Mouse (Mus musculus) lung, embryonic 14.5 days (tissue): Measurements from ENCODE around the gene Wbp2nl. TPM values are rescaled to one million over a fixed set of nuclear protein-coding genes. Genes with fewer than 3 reads are reported as not detected.

Experiments used
- ATAC-seq: fragments of 200-750 bp; cut with Nextera tagmentation; 2 replicates; pipeline ENCODE4 v1.8.0; 2017; ENCODE audit warnings: mild to moderate bottlenecking, moderate TSS enrichment, moderate library complexity; ENCODE audit not compliant: insufficient read depth
- DNase-seq: peaks from one replicate; pipeline ENCODE4 v3.0.0-alpha.2; 2015
- H3K27ac ChIP-seq: fragments of 300-500 bp; sonication (generic); 2 replicates; pipeline ENCODE4 v1.5.1; 2014; ENCODE audit warnings: low read depth, mild to moderate bottlenecking, moderate library complexity
- H3K27me3 ChIP-seq: fragments of 300-500 bp; sonication (generic); 2 replicates; pipeline ENCODE4 v1.6.1; 2014; ENCODE audit warnings: low read length, control low read depth; ENCODE audit not compliant: insufficient read depth
- H3K36me3 ChIP-seq: fragments of 300-500 bp; sonication (generic); 2 replicates; pipeline ENCODE4 v1.6.1; 2014; ENCODE audit warnings: control low read depth; ENCODE audit not compliant: insufficient read depth
- H3K4me1 ChIP-seq: fragments of 300-500 bp; sonication (generic); 2 replicates; pipeline ENCODE4 v1.6.1; 2014; ENCODE audit warnings: antibody characterized with exemption, control low read depth; ENCODE audit not compliant: insufficient read depth
- H3K4me2 ChIP-seq: fragments of 300-500 bp; sonication (generic); 2 replicates; pipeline ENCODE4 v1.6.1; 2014; ENCODE audit warnings: mild to moderate bottlenecking
- H3K4me3 ChIP-seq: fragments of 300-500 bp; sonication (generic); 2 replicates; pipeline ENCODE4 v1.5.1; 2014; ENCODE audit warnings: low read depth, low read length
- H3K9ac ChIP-seq: fragments of 300-500 bp; sonication (generic); 2 replicates; pipeline ENCODE4 v1.6.1; 2014
- H3K9me3 ChIP-seq: fragments of 300-500 bp; sonication (generic); 2 replicates; pipeline ENCODE4 v1.6.1; 2016; ENCODE audit warnings: low read depth, low read length, control low read depth
- CTCF ChIP-seq: IDR thresholded peaks from 2 replicates; pipeline ENCODE4 v1.5.1; 2016; ENCODE audit warnings: antibody characterized with exemption, low read depth
- WGBS: fragments of 180-500 bp; shearing (Covaris S2); extraction: QIAGEN DNeasy Blood & Tissue Kit; methylation state at CpG from one replicate; pipeline ENCODE4 v1.1.7; 2014; 5-methylcytosine and 5-hydroxymethylcytosine counted together
- polyA plus RNA-seq: library from polyadenylated mRNA; unstranded; fragments of >200 nt; fragmentation: Nextera tagmentation; extraction: Ambion mirVana; gene quantifications from 2 replicates; pipeline ENCODE4 v1.2.1, GENCODE M21; 2014

Wbp2nl gene
- polyA plus RNA-seq, 1 experiment from 2014 or later: 0.42 TPM

DNA sequence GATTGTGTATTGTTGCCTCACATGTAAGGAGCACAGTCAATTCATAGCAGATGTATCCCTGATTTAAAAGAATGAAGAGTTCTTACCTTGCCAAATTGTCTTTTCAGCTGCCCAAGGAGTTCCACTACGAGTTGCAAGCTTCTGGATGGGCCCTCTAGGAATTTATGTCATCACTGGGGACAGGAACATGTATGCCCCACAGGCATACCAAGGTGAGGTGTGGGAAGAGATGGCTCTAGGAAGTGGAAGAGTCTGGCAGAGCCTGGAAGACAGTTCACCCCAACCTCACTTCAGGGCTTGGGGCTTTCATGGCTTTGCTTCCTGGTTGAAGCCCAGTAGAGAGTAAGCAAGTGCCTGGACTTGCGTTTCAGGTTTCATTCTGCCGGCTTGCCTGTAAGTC is 9.7 kb downstream of the Wbp2nl start:
- no peak for TF ChIP-seq CTCF
- Histone ChIP-seq H3K27ac (no peak overlapping the region; the same call in 1 of the 2 replicates), H3K9ac (no peak overlapping the region), H3K36me3 (no peaks in the 10 kb centered on the region), H3K4me3 (no peak overlapping the region), H3K4me2 (no peak overlapping the region), H3K27me3 (no peaks in the 10 kb centered on the region), H3K9me3 (no peaks in the 10 kb centered on the region), H3K4me1 (no peaks in the 10 kb centered on the region)
- no peak for ATAC-seq
- DNase-seq: no peak
- WGBS: 64% methylated on average over 3 of the region's 3 CpGs

DNA sequence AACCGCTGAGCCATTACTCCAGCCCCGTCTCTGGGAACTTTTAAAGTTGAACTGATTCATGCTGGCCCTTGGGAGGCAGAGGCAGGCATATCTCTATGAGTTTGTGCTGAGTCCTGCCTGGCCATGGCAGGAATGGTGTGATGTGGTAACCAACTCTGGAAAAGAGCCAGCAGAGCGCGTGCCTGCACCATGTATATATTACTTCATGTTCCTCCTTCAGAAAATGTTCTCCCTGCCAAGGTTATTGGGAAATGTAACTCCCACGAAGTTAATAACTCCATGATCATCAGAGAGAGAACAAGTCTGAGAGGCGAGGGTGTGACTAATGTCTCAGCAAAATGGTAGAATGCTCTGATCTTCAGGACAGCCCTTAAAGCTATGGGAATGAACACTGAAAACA is 19.1 kb downstream of the Wbp2nl start:
- Histone ChIP-seq H3K36me3 (no peaks in the 10 kb centered on the region), H3K4me1 (no peaks in the 10 kb centered on the region; the same call in 1 of the 2 replicates), H3K27ac (no peak overlapping the region), H3K27me3 (no peaks in the 10 kb centered on the region), H3K4me3 (no peak overlapping the region), H3K9ac (no peak overlapping the region), H3K9me3 (no peaks in the 10 kb centered on the region), H3K4me2 (no peak overlapping the region)
- no peak for ATAC-seq
- TF ChIP-seq CTCF: no peak
- peak; percentile 46 for DNase-seq
- 74% methylated on average over 6 of the region's 6 CpGs for WGBS

DNA sequence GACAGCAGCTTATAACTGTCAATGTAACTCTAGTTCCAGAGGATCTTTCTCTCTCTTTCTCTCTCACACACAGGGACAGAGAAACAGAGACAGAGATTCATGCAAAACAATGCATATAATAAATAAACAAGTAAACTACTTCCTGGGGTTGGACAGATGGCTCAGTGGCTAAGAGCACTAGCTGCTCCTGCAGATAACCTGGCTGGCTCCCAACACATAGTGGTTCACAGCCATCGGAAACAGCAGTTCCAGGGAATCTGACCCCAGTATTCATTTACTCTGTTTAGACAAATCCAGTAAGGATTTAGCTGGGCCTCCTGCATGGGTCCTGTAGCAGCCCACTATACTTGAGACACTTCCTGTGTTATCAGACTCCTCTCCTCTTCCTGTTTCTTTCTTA is 20.9 kb downstream of the Wbp2nl start:
- Histone ChIP-seq H3K27ac (no peak overlapping the region), H3K9ac (no peak overlapping the region), H3K4me3 (no peak overlapping the region), H3K4me2 (no peak overlapping the region), H3K27me3 (no peaks in the 10 kb centered on the region), H3K9me3 (no peaks in the 10 kb centered on the region), H3K4me1 (no peaks in the 10 kb centered on the region; the same call in 1 of the 2 replicates), H3K36me3 (no peaks in the 10 kb centered on the region)
- ATAC-seq (no peak), DNase-seq (no peak)
- 33% methylated on average over 1 of the region's 1 CpGs for WGBS
- no peak for TF ChIP-seq CTCF

DNA sequence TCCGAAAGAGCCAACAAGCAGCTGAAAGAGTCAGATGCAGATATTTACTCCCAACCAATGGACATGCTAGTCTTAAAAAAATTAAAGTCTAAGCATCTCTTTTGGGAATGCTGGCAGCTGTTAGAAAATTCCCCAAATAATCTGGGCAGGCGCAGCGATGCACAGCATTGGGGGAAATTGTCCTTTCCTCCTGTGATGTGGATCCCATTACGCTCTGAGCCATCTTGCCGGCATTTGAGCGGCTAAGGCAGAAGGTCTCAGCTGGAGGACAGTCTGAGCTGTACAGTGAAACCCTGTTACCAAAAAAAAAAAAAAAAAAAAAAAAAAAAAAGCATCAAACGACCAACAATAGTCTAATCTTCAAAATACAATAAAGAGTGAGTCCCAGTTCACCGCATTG is 23.4 kb downstream of the Wbp2nl start:
- no peak for DNase-seq
- 75% methylated on average over 8 of the region's 8 CpGs for WGBS
- no peaks in the 10 kb centered on the region; the same call in 1 of the 2 replicates for H3K4me1 ChIP-seq

DNA sequence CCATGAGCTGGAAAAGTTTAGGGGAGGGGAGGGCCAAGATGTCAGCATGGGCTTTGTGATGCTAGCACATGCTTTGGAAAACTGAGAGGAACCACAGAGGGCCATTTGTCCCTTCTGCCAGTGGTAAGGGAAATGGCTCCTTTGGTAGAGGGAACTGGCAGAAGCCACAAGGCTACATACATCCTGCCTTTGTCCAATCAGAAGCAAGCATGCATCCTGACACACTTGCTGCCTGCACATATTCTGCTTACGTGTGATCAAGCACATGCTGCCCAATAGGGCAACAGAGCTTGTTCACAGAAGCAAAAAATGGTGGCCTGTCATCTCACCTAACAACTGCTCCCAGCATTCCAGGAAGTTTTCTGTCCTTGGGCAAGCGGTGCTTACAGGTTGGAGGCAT is 26.6 kb downstream of the Wbp2nl start:
- H3K36me3 ChIP-seq: peaks cover 15% of the 10 kb centered on the region
- DNase-seq (no peak), ATAC-seq (no peak)
- H3K4me1 ChIP-seq: no peaks in the 10 kb centered on the region; the same call in 1 of the 2 replicates
- H3K9ac ChIP-seq: no peak overlapping the region
- no peaks in the 10 kb centered on the region for H3K27me3 ChIP-seq
- H3K9me3 ChIP-seq: no peaks in the 10 kb centered on the region
- H3K27ac ChIP-seq: no peak overlapping the region
- WGBS: 60% methylated on average over 2 of the region's 2 CpGs
- no peak overlapping the region for H3K4me2 ChIP-seq
- no peak overlapping the region for H3K4me3 ChIP-seq
- TF ChIP-seq CTCF: no peak

More for the DNA sequence above, 23.4 kb downstream of the Wbp2nl start:
- Histone ChIP-seq H3K36me3 (no peaks in the 10 kb centered on the region), H3K4me2 (no peak overlapping the region), H3K27ac (no peak overlapping the region), H3K9me3 (no peaks in the 10 kb centered on the region), H3K9ac (no peak overlapping the region), H3K27me3 (no peaks in the 10 kb centered on the region), H3K4me3 (no peak overlapping the region)
- TF ChIP-seq CTCF: no peak
- ATAC-seq: no peak

DNA sequence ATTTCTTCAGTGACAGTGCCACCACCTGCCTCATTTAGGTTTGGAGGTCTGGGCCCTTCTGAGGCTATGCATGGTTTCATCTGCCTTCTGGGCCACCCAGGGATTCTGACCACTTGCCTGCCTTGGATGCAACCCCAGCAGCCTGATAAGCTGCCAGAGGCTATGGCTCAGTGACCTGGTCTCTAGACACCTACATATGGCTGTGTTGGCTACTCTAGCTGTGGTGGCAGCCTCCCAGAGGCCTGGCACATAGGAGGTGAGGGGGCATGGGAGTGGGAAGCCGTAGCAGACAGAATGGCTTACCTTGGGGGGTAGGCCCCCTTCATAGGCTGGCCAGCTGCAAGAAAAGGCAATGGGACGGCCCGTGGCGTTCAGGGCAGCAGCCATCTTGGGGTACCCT is 36.4 kb downstream of the Wbp2nl start:
- H3K9me3 ChIP-seq: no peaks in the 10 kb centered on the region
- peaks cover 5% of the 10 kb centered on the region; the same call in 1 of the 2 replicates for H3K4me1 ChIP-seq
- no peak for ATAC-seq
- WGBS: 95% methylated on average over 4 of the region's 4 CpGs
- H3K36me3 ChIP-seq: peaks cover 53% of the 10 kb centered on the region
- no peak overlapping the region for H3K9ac ChIP-seq
- no peak overlapping the region for H3K27ac ChIP-seq
- no peaks in the 10 kb centered on the region for H3K27me3 ChIP-seq
- no peak overlapping the region for H3K4me2 ChIP-seq
- no peak for DNase-seq
- no peak for TF ChIP-seq CTCF
- H3K4me3 ChIP-seq: no peak overlapping the region

DNA sequence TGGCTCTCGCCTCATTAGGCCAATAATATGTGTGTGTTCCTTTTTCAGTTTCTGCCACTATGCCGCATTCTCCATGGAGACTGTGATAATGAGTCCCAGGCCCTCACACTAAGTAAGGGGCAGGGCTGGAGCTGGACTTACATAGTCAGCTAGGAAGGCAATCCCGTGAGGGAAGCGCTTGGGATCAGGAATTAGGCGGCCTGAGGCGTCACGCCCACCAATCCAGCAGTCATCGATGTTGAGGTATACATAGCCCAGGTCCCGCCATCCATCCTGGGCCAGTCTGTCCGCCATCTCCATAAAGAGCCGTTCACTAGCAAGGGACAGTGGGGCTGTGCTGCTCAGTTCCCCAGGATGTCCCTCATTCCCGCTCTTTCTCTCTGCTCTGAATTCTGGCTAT is 37.9 kb downstream of the Wbp2nl start:
- Histone ChIP-seq H3K4me1 (peaks cover 7% of the 10 kb centered on the region; the same call in 1 of the 2 replicates), H3K36me3 (peaks cover 45% of the 10 kb centered on the region), H3K9ac (no peak overlapping the region), H3K4me3 (no peak overlapping the region), H3K27ac (no peak overlapping the region), H3K4me2 (no peak overlapping the region), H3K27me3 (no peaks in the 10 kb centered on the region), H3K9me3 (no peaks in the 10 kb centered on the region)
- TF ChIP-seq CTCF: no peak
- DNase-seq (no peak), ATAC-seq (no peak)
- 85% methylated on average over 12 of the region's 12 CpGs for WGBS

DNA sequence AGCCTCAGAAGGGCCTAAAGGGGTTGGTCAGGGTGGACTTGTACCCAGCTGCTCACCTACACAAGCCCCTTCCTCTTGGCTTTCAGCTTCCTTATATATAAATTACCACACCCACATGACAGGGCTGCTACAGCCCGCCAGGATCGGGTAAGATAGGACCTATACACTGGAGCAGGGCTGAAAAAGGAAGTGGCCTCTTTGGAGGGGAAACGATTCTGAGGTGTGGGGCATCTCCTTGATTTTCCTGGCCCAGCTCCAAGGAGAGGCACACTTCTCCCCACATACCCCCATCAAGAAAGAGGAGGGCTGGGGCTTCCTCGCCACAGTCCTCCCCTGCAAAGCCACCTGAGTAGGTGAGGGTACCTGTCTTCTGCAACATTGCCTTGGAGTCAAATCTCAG is 39.1 kb downstream of the Wbp2nl start:
- DNase-seq: peak; percentile 17
- 12% methylated on average over 4 of the region's 4 CpGs for WGBS
- Histone ChIP-seq H3K9ac (peak overlapping the region; percentile 53), H3K9me3 (no peaks in the 10 kb centered on the region), H3K27me3 (no peaks in the 10 kb centered on the region), H3K36me3 (peaks cover 34% of the 10 kb centered on the region), H3K27ac (no peak overlapping the region), H3K4me2 (peak overlapping the region; percentile 60), H3K4me1 (peaks cover 8% of the 10 kb centered on the region; the same call in 1 of the 2 replicates), H3K4me3 (peak overlapping the region; percentile 58)
- ATAC-seq: no peak
- no peak for TF ChIP-seq CTCF
